Mouse (Mus musculus): ENCODE measurements around the gene Bbox1. TPM values are rescaled to one million over a fixed set of nuclear protein-coding genes. Genes with fewer than 3 reads are reported as not detected.

Bbox1 gene
- polyA plus RNA-seq, 1 experiment from 2014 or later = 1.1 TPM

Other genes with a start within 250 kb of the Bbox1 start
- 2.1 and 2.2 TPM in 2 replicates for gene Fibin, start 48.6 kb upstream of the Bbox1 start, polyA plus RNA-seq (2014; fragmentation: Nextera tagmentation; extraction: Ambion mirVana)